Mouse (Mus musculus) liver, adult 2 months (tissue): ENCODE results near the gene Sigirr. TPM values are rescaled to one million over a fixed set of nuclear protein-coding genes. Genes with fewer than 3 reads are reported as not detected.

Source experiments
- DNase-seq: peaks from one replicate; pipeline ENCODE4 v3.0.0-alpha.2; 2011; ENCODE audit warnings: low read depth, low spot score; ENCODE audit errors: extremely low read depth
- H3K27ac ChIP-seq: fragments of 200-500 bp; replicated peaks from 2 replicates; pipeline ENCODE4 v1.5.1; 2012; ENCODE audit warnings: low read depth, mild to moderate bottlenecking, control low read depth, inconsistent platforms, low read length; ENCODE audit not compliant: insufficient read depth
- H3K27me3 ChIP-seq: fragments of 200-500 bp; 2 replicates; pipeline ENCODE4 v1.6.1; 2012; ENCODE audit warnings: mild to moderate bottlenecking, moderate library complexity, low read length, inconsistent platforms; ENCODE audit not compliant: control insufficient read depth, insufficient read depth
- H3K36me3 ChIP-seq: fragments of 200-500 bp; 2 replicates; pipeline ENCODE4 v1.6.1; 2012; ENCODE audit warnings: low read length, inconsistent platforms; ENCODE audit not compliant: control insufficient read depth, insufficient read depth
- H3K4me1 ChIP-seq: fragments of 200-500 bp; 2 replicates; pipeline ENCODE4 v1.6.1; 2011; ENCODE audit warnings: low read length; ENCODE audit not compliant: control insufficient read depth, insufficient read depth
- H3K4me3 ChIP-seq: fragments of 200-500 bp; 2 replicates; pipeline ENCODE4 v1.5.1; 2011; ENCODE audit warnings: low read depth, mild to moderate bottlenecking, control low read depth, low read length, moderate library complexity; ENCODE audit not compliant: insufficient read depth
- H3K79me2 ChIP-seq: fragments of 200-500 bp; 2 replicates; pipeline ENCODE4 v1.6.1; 2012; ENCODE audit warnings: inconsistent platforms, mild to moderate bottlenecking, low read length, moderate library complexity; ENCODE audit not compliant: control insufficient read depth, insufficient read depth
- H3K9ac ChIP-seq: fragments of 200-500 bp; 2 replicates; pipeline ENCODE4 v1.6.1; 2012; ENCODE audit warnings: low read depth, mild to moderate bottlenecking, control low read depth, inconsistent platforms, low read length
- CTCF ChIP-seq: fragments of 200-500 bp; IDR thresholded peaks from 2 replicates; pipeline ENCODE4 v1.5.1; 2011; ENCODE audit warnings: low read depth, low read length, control low read depth
- POLR2A ChIP-seq: fragments of 200-500 bp; IDR thresholded peaks from 2 replicates; pipeline ENCODE4 v1.6.1; 2011; ENCODE audit warnings: low read length, control low read depth; ENCODE audit not compliant: insufficient read depth; ENCODE audit errors: extremely low read depth
- WGBS: fragments of 180-500 bp; shearing (Covaris S2); methylation state at CpG from one replicate; pipeline ENCODE4 v1.1.7; 2018; 5-methylcytosine and 5-hydroxymethylcytosine counted together
- polyA plus RNA-seq: library from polyadenylated mRNA; depleted of rRNA; stranded (reverse); fragments of >200 nt; gene quantifications from 2 replicates; pipeline ENCODE4 v1.2.3, GENCODE M21; 2012; rRNA removed
- total RNA-seq: library from RNA; depleted of rRNA; stranded (reverse); fragments of >200 nt; gene quantifications from 2 replicates; pipeline ENCODE4 v1.2.3, GENCODE M21; 2014; rRNA removed

The Sigirr gene
- total and polyA plus RNA-seq, 2 experiments, result 21.8 to 42.4 TPM

DNA sequence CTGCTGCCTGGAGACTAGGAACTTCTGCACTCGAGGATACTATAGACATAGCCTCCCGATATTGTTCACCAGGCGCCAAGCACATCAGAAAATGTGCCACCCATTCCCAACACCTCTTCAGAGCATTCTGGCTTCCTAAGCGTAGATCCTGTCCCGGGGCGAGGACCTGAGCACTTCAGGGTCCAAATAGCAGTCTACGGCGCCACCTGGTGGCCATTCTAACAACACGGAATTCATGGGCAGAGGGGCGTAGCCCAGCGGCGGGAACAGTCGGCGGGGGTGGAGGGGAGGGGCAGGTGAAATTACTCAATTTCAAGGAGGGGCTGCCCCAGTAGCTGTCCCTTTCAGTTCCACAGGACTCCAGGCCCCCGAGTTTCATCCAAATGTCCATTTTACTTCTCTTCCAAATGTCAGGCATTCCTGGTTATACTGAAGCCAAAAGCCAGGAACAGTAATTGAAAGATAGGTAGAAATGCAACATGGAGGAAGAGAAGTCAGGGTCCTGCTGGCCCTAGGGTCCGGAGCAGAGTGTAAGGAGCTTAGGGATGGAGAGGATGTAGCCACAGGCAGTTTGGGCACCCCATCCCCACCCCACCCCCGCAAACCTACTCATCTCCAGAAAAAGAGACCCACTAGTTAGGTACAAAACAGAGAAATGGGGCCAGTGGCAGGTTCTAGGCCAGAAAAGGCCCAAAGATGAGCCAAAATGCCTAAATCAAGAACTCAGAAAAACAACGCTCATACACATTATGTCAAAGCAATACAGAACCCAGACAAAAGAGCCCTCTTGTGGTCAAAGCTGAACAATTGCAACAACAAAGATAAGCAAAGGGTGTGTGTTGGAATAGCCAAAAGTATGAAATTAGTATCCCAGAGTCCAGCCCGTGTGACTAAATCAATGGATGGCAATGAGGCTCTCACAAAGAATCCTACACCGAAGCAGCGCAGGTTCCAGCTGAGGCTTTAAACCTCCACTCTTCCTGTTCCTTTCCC lies 51.9 kb downstream of the Sigirr start:
- Histone ChIP-seq H3K27ac (peak overlapping the region; percentile 93), H3K4me1 (peaks cover 15% of the 10 kb centered on the region), H3K79me2 (no peaks in the 10 kb centered on the region), H3K4me3 (peak overlapping the region; percentile 47), H3K9ac (peak overlapping the region; percentile 79), H3K36me3 (no peaks in the 10 kb centered on the region), H3K27me3 (no peaks in the 10 kb centered on the region)
- DNase-seq, result peak; percentile 79
- peak; percentile 93 for TF ChIP-seq CTCF
- no peak for TF ChIP-seq POLR2A
- WGBS, result 2% methylated on average over 21 of the region's 21 CpGs

DNA sequence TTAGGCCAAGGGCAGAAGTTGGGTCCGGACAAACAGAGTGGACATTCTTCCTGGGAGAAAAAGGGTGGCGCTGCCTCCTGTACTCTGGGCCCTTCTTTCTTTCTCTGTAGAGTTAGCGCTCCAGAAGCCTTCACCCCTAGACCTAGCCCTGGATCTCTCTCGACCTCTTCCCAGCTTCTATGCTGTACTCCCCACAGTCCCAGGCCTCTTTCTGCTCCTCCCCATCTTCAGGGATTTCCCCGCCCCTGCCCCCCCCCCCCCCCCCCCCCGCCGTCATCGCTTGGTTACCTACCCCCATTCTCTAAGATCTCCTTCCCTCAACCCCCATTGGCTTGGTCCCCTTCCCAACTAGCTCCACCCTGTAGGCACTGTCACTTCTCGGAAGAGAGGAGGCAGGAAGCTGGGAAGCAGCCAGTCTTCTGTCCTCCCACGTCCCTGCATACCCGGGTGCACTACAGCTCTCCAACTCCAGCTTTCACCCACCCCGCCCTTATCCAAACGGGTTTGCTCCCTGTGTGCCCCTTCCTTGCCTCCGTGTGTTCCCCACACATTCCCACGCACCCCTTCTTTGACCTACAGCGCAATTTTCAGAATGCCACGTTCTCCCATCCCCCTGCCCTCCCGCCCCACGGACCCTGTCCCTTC lies 52.7 kb downstream of the Sigirr start:
- Histone ChIP-seq H3K27ac (peak overlapping the region; percentile 93), H3K36me3 (no peaks in the 10 kb centered on the region), H3K4me1 (peaks cover 11% of the 10 kb centered on the region), H3K79me2 (no peaks in the 10 kb centered on the region), H3K27me3 (no peaks in the 10 kb centered on the region), H3K9ac (peak overlapping the region; percentile 79), H3K4me3 (peak overlapping the region; percentile 47)
- TF ChIP-seq CTCF (no peak), POLR2A (peak; percentile 66)
- DNase-seq, result peak; percentile 87
- WGBS, result 4% methylated on average over 15 of the region's 19 CpGs

DNA sequence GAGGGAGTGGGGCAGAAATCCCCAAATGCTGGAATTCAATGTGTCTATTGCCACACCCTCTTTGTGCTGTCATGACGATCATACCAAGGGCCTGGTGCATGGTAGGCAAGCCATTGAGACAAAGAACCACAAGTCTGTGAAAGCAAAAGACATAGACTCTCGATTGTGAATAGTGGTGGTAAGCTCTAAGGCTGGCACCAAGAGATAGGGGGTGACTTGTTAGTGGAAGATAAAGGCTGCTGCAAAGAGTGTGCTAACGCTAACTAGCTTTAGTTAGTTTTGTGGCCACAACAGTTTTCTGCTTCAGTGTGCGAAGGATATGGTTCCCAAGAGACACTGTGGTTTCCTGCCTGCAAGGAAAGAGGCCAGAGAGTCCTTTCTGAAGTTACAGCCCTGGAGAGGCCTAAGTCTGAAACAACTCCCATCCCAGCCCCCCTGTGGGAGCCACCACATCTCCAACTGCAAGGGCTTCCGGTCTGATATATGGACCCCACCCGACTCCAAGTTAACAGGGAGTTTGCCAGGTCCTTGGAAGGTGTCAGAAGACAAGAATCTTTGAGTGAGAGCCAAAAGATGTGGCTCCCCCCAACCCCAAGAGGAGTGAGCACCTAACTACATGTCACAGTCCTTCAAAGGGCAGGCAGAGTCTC lies 53.3 kb downstream of the Sigirr start:
- peak overlapping the region; percentile 74 for H3K27ac ChIP-seq
- H3K27me3 ChIP-seq, result no peaks in the 10 kb centered on the region
- no peaks in the 10 kb centered on the region for H3K36me3 ChIP-seq
- H3K9ac ChIP-seq, result peak overlapping the region; percentile 13
- no peak overlapping the region for H3K4me3 ChIP-seq
- no peak for DNase-seq
- TF ChIP-seq CTCF (no peak), POLR2A (no peak)
- 76% methylated on average over 6 of the region's 6 CpGs for WGBS
- no peaks in the 10 kb centered on the region for H3K79me2 ChIP-seq
- H3K4me1 ChIP-seq, result peaks cover 11% of the 10 kb centered on the region

DNA sequence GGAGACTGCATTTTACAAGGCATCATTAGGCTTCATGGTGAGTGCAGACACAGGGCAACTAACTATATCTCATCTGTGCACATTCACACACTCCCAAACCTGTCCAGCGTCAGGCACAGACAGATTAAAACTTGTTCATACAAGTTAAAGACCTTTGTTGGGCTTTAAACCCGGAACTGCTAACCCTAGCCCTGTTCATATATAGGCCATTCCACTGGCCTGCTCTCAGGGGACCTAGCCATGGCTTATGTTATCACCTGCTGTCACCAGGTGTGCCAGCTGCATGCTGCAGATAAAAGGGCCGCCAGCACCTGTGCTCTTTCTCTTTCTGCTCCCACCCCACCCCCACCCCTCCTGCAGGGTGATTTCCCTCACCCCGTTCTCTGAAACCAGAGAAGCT lies 57.8 kb downstream of the Sigirr start:
- Histone ChIP-seq H3K4me3 (no peak overlapping the region), H3K4me1 (peaks cover 6% of the 10 kb centered on the region), H3K27ac (no peak overlapping the region), H3K27me3 (no peaks in the 10 kb centered on the region), H3K79me2 (no peaks in the 10 kb centered on the region), H3K36me3 (no peaks in the 10 kb centered on the region), H3K9ac (no peak overlapping the region)
- TF ChIP-seq POLR2A, result no peak
- TF ChIP-seq CTCF, result no peak
- no peak for DNase-seq
- WGBS, result 83% methylated on average over 4 of the region's 4 CpGs

DNA sequence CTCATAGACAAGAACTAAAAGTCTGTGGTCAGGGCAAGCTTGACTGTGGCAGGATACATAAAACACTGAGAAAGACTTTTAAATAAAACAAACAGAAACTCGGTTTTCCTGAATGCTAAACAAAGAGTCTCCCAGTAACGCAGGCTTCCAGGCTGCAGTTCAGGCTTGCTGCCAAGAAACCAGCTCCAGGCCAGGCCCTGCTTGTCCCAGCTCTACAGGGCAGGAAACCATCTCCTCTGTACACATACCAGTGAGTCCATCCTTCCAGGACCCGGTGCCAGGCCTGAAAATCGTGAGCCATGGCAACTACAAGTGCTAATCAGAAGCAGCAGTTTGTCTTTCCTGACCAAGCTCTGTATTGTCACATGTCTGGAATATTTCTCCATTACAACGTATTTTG lies 58.7 kb downstream of the Sigirr start:
- peak; percentile 74 for DNase-seq
- Histone ChIP-seq H3K79me2 (no peaks in the 10 kb centered on the region), H3K36me3 (no peaks in the 10 kb centered on the region), H3K27ac (peak overlapping the region; percentile 18), H3K9ac (no peak overlapping the region), H3K27me3 (no peaks in the 10 kb centered on the region), H3K4me1 (peaks cover 4% of the 10 kb centered on the region), H3K4me3 (no peak overlapping the region)
- 4% methylated on average over 5 of the region's 5 CpGs for WGBS
- no peak for TF ChIP-seq CTCF
- TF ChIP-seq POLR2A, result no peak

Other genes with a start within 250 kb of the Sigirr start
Only the 30 nearest of the 32 such genes appear.
- 15.0 and 15.4 TPM in 2 replicates for gene Bet1l, start 243.0 kb downstream of the Sigirr start, total RNA-seq
- 22.1 and 29.2 TPM in 2 replicates for gene Bet1l, start 243.0 kb downstream of the Sigirr start, polyA plus RNA-seq
- 83.6 and 102 TPM in 2 replicates for gene Psmd13, start 218.6 kb downstream of the Sigirr start, total RNA-seq
- gene Psmd13, start 218.6 kb downstream of the Sigirr start, polyA plus RNA-seq, result 51.1 and 58.2 TPM in 2 replicates
- gene Sirt3, start 218.3 kb downstream of the Sigirr start, total RNA-seq, result 134 and 150 TPM in 2 replicates
- 155 TPM in 2 replicates for gene Sirt3, start 218.3 kb downstream of the Sigirr start, polyA plus RNA-seq
- 0.55 and 0.81 TPM in 2 replicates for gene Cox8b, start 200.1 kb downstream of the Sigirr start, total RNA-seq
- not detected in 2 replicates for gene Cox8b, start 200.1 kb downstream of the Sigirr start, polyA plus RNA-seq
- 28.9 and 33.4 TPM in 2 replicates for gene Nlrp6, start 179.7 kb downstream of the Sigirr start, total RNA-seq
- gene Nlrp6, start 179.7 kb downstream of the Sigirr start, polyA plus RNA-seq, result 72.9 and 119 TPM in 2 replicates
- 16.6 and 19.1 TPM in 2 replicates for gene Pgghg, start 159.2 kb downstream of the Sigirr start, total RNA-seq
- 41.3 and 43.3 TPM in 2 replicates for gene Pgghg, start 159.2 kb downstream of the Sigirr start, polyA plus RNA-seq
- 0.40 and 0.55 TPM in 2 replicates for gene Ifitm5, start 150.3 kb downstream of the Sigirr start, total RNA-seq
- gene Ifitm5, start 150.3 kb downstream of the Sigirr start, polyA plus RNA-seq, result 0.76 and 1.0 TPM in 2 replicates
- gene Gm45717, start 144.6 kb downstream of the Sigirr start, total RNA-seq, result not detected in 2 replicates
- gene Gm45717, start 144.6 kb downstream of the Sigirr start, polyA plus RNA-seq, result not detected in 2 replicates
- gene Ifitm2, start 144.6 kb downstream of the Sigirr start, total RNA-seq, result 270 and 282 TPM in 2 replicates
- gene Ifitm2, start 144.6 kb downstream of the Sigirr start, polyA plus RNA-seq, result 968 and 1,028 TPM in 2 replicates
- gene Ifitm1, start 133.4 kb downstream of the Sigirr start, total RNA-seq, result 11.2 and 11.3 TPM in 2 replicates
- gene Ifitm1, start 133.4 kb downstream of the Sigirr start, polyA plus RNA-seq, result 48.6 and 79.4 TPM in 2 replicates
- 296 and 392 TPM in 2 replicates for gene Ifitm3, start 89.8 kb downstream of the Sigirr start, total RNA-seq
- gene Ifitm3, start 89.8 kb downstream of the Sigirr start, polyA plus RNA-seq, result 848 and 1,254 TPM in 2 replicates
- gene Ifitm6, start 82.6 kb downstream of the Sigirr start, total RNA-seq, result 0.81 and 0.83 TPM in 2 replicates
- 0.72 and 1.7 TPM in 2 replicates for gene Ifitm6, start 82.6 kb downstream of the Sigirr start, polyA plus RNA-seq
- not detected in 2 replicates for gene Gm17387, start 71.4 kb downstream of the Sigirr start, total RNA-seq
- gene Gm17387, start 71.4 kb downstream of the Sigirr start, polyA plus RNA-seq, result not detected in 2 replicates
- gene B4galnt4, start 39.5 kb downstream of the Sigirr start, total RNA-seq, result 0.09 TPM in 1 of 2 replicates, not detected in the other
- 0.04 and 0.10 TPM in 2 replicates for gene B4galnt4, start 39.5 kb downstream of the Sigirr start, polyA plus RNA-seq
- 0.60 and 0.83 TPM in 2 replicates for gene Pkp3, start 22.4 kb downstream of the Sigirr start, total RNA-seq
- gene Pkp3, start 22.4 kb downstream of the Sigirr start, polyA plus RNA-seq, result 1.9 and 2.0 TPM in 2 replicates
- gene Ano9, start 17.2 kb upstream of the Sigirr start, total RNA-seq, result not detected in 2 replicates
- 0.09 and 0.13 TPM in 2 replicates for gene Ano9, start 17.2 kb upstream of the Sigirr start, polyA plus RNA-seq
- gene Ptdss2, start 21.8 kb upstream of the Sigirr start, total RNA-seq, result 5.2 and 5.4 TPM in 2 replicates
- 10.7 and 13.5 TPM in 2 replicates for gene Ptdss2, start 21.8 kb upstream of the Sigirr start, polyA plus RNA-seq
- gene Rnh1, start 72.3 kb upstream of the Sigirr start, total RNA-seq, result 106 and 108 TPM in 2 replicates
- 134 and 136 TPM in 2 replicates for gene Rnh1, start 72.3 kb upstream of the Sigirr start, polyA plus RNA-seq
- gene Hras, start 93.4 kb upstream of the Sigirr start, total RNA-seq, result 37.6 and 53.8 TPM in 2 replicates
- gene Hras, start 93.4 kb upstream of the Sigirr start, polyA plus RNA-seq, result 50.4 and 58.9 TPM in 2 replicates
- 1.8 and 2.1 TPM in 2 replicates for gene Lrrc56, start 93.6 kb upstream of the Sigirr start, total RNA-seq
- gene Lrrc56, start 93.6 kb upstream of the Sigirr start, polyA plus RNA-seq, result 4.4 and 4.8 TPM in 2 replicates
- gene Lmntd2, start 113.5 kb upstream of the Sigirr start, total RNA-seq, result 0.47 and 0.83 TPM in 2 replicates
- gene Lmntd2, start 113.5 kb upstream of the Sigirr start, polyA plus RNA-seq, result 1.4 and 2.2 TPM in 2 replicates
- gene Rassf7, start 115.3 kb upstream of the Sigirr start, total RNA-seq, result 21.6 and 22.5 TPM in 2 replicates
- 49.1 and 53.3 TPM in 2 replicates for gene Rassf7, start 115.3 kb upstream of the Sigirr start, polyA plus RNA-seq
- 8.1 and 12.6 TPM in 2 replicates for gene Phrf1, start 128.2 kb upstream of the Sigirr start, total RNA-seq
- gene Phrf1, start 128.2 kb upstream of the Sigirr start, polyA plus RNA-seq, result 6.7 and 9.2 TPM in 2 replicates
- gene Irf7, start 165.9 kb upstream of the Sigirr start, total RNA-seq, result 22.8 and 32.2 TPM in 2 replicates
- 42.4 and 102 TPM in 2 replicates for gene Irf7, start 165.9 kb upstream of the Sigirr start, polyA plus RNA-seq
- gene Cdhr5, start 176.2 kb upstream of the Sigirr start, total RNA-seq, result 18.5 and 40.3 TPM in 2 replicates
- 31.2 and 31.7 TPM in 2 replicates for gene Cdhr5, start 176.2 kb upstream of the Sigirr start, polyA plus RNA-seq
- gene Sct, start 178.6 kb upstream of the Sigirr start, total RNA-seq, result not detected in 2 replicates
- gene Sct, start 178.6 kb upstream of the Sigirr start, polyA plus RNA-seq, result not detected in 2 replicates
- gene Drd4, start 191.4 kb upstream of the Sigirr start, total RNA-seq, result not detected in 2 replicates
- gene Drd4, start 191.4 kb upstream of the Sigirr start, polyA plus RNA-seq, result not detected in 2 replicates
- gene Deaf1, start 227.1 kb upstream of the Sigirr start, total RNA-seq, result 3.1 and 5.8 TPM in 2 replicates
- gene Deaf1, start 227.1 kb upstream of the Sigirr start, polyA plus RNA-seq, result 6.9 and 7.8 TPM in 2 replicates
- gene Tmem80, start 227.2 kb upstream of the Sigirr start, total RNA-seq, result 8.9 and 10.3 TPM in 2 replicates
- gene Tmem80, start 227.2 kb upstream of the Sigirr start, polyA plus RNA-seq, result 14.3 and 20.9 TPM in 2 replicates
- gene Eps8l2, start 238.3 kb upstream of the Sigirr start, total RNA-seq, result 17.4 and 38.5 TPM in 2 replicates
- 80.9 and 117 TPM in 2 replicates for gene Eps8l2, start 238.3 kb upstream of the Sigirr start, polyA plus RNA-seq